Mouse (Mus musculus) stomach, postnatal 0 days (tissue): ENCODE measurements around the gene Fstl1.

Source experiments
- CTCF ChIP-seq: IDR thresholded peaks from 2 replicates; pipeline ENCODE4 v1.5.1; 2016; ENCODE audit warnings: antibody characterized with exemption, low read depth, mild to moderate bottlenecking, moderate library complexity
- EP300 ChIP-seq: optimal IDR thresholded peaks from 2 replicates; pipeline ENCODE3; 2016; ENCODE audit warnings: antibody characterized with exemption

- TF ChIP-seq CTCF, result no peak
- TF ChIP-seq EP300, result no peak
Observed at GRCm38 (mm10) chr16:37831041-37831440, 54.4 kb downstream of the Fstl1 start.
